Mouse (Mus musculus) myocyte (in vitro differentiated cells): ENCODE measurements around the gene Spon1.

Experiments used
- E2F4 ChIP-seq: IDR thresholded peaks from one replicate; pipeline ENCODE4 v1.6.1; 2011; ENCODE audit warnings: mild to moderate bottlenecking, control low read depth, moderate library complexity; ENCODE audit not compliant: insufficient read depth
- MAX ChIP-seq: IDR thresholded peaks from one replicate; pipeline ENCODE4 v1.6.1; 2011; ENCODE audit warnings: low read depth, mild to moderate bottlenecking, control low read depth
- MYOD1 ChIP-seq, 3 experiments: IDR thresholded peaks; one replicate each; pipeline ENCODE4 v1.6.1; 2011; ENCODE audit warnings: control low read depth in 2 of 3, low read depth in 2 of 3, mild to moderate bottlenecking in 2 of 3, moderate library complexity in 1 of 3; ENCODE audit not compliant: insufficient read length in 2 of 3, control insufficient read depth in 1 of 3
- POLR2A ChIP-seq: IDR thresholded peaks from one replicate; pipeline ENCODE4 v1.6.1; 2011; ENCODE audit warnings: low read depth, mild to moderate bottlenecking, control low read depth, moderate library complexity; ENCODE audit not compliant: insufficient read length
- POLR2AphosphoS2 ChIP-seq: IDR thresholded peaks from one replicate; pipeline ENCODE4 v1.6.1; 2011; ENCODE audit warnings: low read depth, control low read depth; ENCODE audit not compliant: insufficient read length
- TCF12 ChIP-seq: IDR thresholded peaks from one replicate; pipeline ENCODE4 v1.6.1; 2011; ENCODE audit warnings: mild to moderate bottlenecking, control low read depth; ENCODE audit not compliant: poor library complexity, insufficient read depth, severe bottlenecking
- USF1 ChIP-seq: IDR thresholded peaks from one replicate; pipeline ENCODE4 v1.6.1; 2011; ENCODE audit warnings: low read depth, mild to moderate bottlenecking, control low read depth, moderate library complexity

- TF ChIP-seq POLR2A (no peak), USF1 (no peak), TCF12 (no peak), MYOD1 (IDR thresholded peaks at IDR 0.05; ENCODE audit: control insufficient read depth in 1 of 3, insufficient read length in 2 of 3, low read depth in 2 of 3) (no peak), E2F4 (no peak), MAX (no peak), POLR2AphosphoS2 (no peak)
Measured at GRCm38 (mm10) chr7:113903939-113904338, 138.1 kb downstream of the Spon1 start.
